24 mouse cellular contexts compared by ENCODE assay signal in genomic region chr17:52691988-52692387, GRCm38 (mm10).
"Had no signal": no experiment of that assay in that cellular context is flagged by ENCODE, and none has a peak within 500 bp of the region (broad histone marks: within the 10 kb centered on the region; RNA-seq: fewer than 3 reads in every experiment).

No protein-coding gene starts in this region.

- H3K4me1 ChIP-seq: hindbrain, embryonic 10.5 days; hindbrain, embryonic 12.5 days; kidney, embryonic 15.5 days; limb, embryonic 10.5 days; limb, embryonic 12.5 days; liver, embryonic 13.5 days had no signal

- H3K27ac ChIP-seq: heart, adult 2 months; hindbrain, embryonic 10.5 days; hindbrain, embryonic 12.5 days; hindbrain, embryonic 14.5 days; kidney, embryonic 15.5 days; kidney, postnatal 0 days; limb, embryonic 10.5 days; limb, embryonic 12.5 days; liver, embryonic 13.5 days had no signal

- DNase-seq: gastrocnemius, postnatal 14 days; gastrocnemius, postnatal 36 days; heart, adult 11 months; heart, adult 2 months; heart, postnatal 10 days; heart, postnatal 4 days; kidney, adult 11 months; kidney, adult 2 months; kidney, adult 9 months; kidney, postnatal 14 days; kidney, postnatal 36 days; layer of hippocampus, adult 9-11 months; layer of hippocampus, postnatal 36 days; liver; liver, embryonic 13.5 days had no signal

- H3K4me3 ChIP-seq: heart, adult 2 months; hindbrain, embryonic 10.5 days; hindbrain, embryonic 12.5 days; kidney, embryonic 15.5 days; limb, embryonic 10.5 days; limb, embryonic 12.5 days; liver, embryonic 13.5 days had no signal

- ATAC-seq: hindbrain, embryonic 16.5 days; intestine, embryonic 16.5 days had no signal
